Mouse (Mus musculus): ENCODE results near the gene Perp. TPM values are rescaled to one million over a fixed set of nuclear protein-coding genes. Genes with fewer than 3 reads are reported as not detected.

Perp gene
- polyA plus RNA-seq, 1 experiment from 2014 or later = 7.6 TPM

DNA sequence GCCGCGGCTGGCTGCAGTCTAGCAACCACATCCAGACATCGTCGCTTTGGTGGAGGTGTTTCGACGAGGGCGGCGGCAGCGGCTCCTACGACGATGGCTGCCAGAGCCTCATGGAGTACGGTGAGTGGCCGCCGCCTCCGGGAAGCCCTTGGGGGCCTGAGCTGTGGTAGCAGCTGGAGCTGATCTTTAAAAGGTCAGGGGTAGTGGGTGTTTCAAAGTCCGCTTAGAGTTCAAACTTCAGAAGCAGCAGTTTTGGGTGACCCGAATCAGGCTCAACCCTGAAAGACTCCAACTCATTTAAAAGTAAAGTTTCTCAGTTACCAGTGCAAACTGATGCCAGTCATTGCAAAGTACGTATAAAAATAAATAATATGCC lies 455 bp downstream of the Perp start:
- ATAC-seq (ENCODE audit: low FRiP score, low read depth) = no peak
- peaks cover 7% of the 10 kb centered on the region for H3K4me1 ChIP-seq
- peaks cover 28% of the 10 kb centered on the region for H3K27me3 ChIP-seq (replicated peaks)
- peak overlapping the region; percentile 49 for H3K9ac ChIP-seq
- no peak overlapping the region for H3K27ac ChIP-seq
- peak overlapping the region; percentile 51 for H3K4me3 ChIP-seq
- H3K36me3 ChIP-seq = no peaks in the 10 kb centered on the region
- H3K4me2 ChIP-seq (replicated peaks) = peak overlapping the region; percentile 97
- H3K9me3 ChIP-seq = no peaks in the 10 kb centered on the region
- WGBS = 6% methylated on average over 18 of the region's 18 CpGs

DNA sequence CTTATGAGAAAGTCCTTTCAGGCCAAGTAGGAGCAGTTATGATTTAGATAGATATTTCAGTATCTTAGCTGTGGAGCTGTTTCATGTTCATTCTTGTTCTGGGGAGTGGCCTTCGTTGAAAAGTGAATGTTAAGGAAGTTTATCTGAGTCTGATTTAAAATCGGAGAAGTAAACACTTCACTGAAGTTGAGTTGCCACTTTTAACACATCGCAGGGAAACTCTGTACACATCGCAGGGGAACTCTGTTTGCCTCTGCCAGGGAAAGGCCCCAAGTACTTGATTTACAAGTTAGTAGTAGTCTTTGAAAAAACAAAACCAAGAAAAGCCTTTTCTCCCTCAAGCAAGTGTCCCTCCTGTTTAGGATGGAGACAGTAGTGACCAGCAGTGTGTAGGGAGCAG lies 891 bp downstream of the Perp start:
- H3K4me3 ChIP-seq = no peak overlapping the region
- no peaks in the 10 kb centered on the region for H3K9me3 ChIP-seq
- ATAC-seq (ENCODE audit: low FRiP score, low read depth) = no peak
- H3K27ac ChIP-seq = no peak overlapping the region
- WGBS = 57% methylated on average over 4 of the region's 4 CpGs
- peaks cover 28% of the 10 kb centered on the region for H3K27me3 ChIP-seq (replicated peaks)
- no peak overlapping the region for H3K4me2 ChIP-seq (replicated peaks)
- H3K9ac ChIP-seq = no peak overlapping the region
- H3K36me3 ChIP-seq = no peaks in the 10 kb centered on the region
- H3K4me1 ChIP-seq = peaks cover 7% of the 10 kb centered on the region

DNA sequence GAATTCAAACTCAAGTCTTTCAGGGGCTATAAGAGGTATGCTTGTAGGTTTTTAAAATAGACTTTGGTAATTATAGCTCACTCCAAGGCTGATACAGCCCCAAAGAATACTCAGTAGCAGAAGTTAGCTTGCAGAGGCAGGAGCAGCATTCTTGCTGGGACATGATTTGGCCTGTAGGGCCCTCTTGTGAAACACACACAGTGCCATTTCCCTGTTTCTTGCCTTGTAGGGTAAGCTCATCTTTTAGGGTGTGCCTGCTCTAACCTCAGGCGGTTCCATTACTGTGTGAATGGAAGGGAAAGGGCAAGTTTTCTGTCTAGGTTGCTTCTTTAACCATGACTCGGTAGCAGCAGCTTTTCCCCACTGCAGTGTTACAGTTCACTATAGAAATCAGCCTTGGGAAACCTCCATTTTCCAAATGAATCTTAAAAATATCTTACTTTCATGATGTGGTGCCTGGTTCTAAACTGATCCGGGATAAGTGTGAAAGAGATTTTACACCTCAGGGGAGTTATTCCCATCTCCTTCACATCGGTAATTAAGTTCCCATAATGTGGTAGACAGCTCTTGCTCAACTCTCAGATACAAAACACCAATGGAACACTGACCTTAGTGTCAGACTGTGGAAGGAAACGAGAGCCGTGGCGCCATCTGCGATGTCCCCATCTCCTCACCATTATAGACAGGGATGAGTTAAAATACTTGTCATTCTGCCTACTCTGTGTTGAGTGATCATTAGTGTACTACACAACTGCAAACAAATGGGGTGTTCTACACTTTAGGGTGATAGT lies 1.8 kb downstream of the Perp start:
- Histone ChIP-seq H3K36me3 (no peaks in the 10 kb centered on the region), H3K9ac (no peak overlapping the region), H3K9me3 (no peaks in the 10 kb centered on the region), H3K4me2 (replicated peaks) (no peak overlapping the region), H3K4me1 (peaks cover 7% of the 10 kb centered on the region), H3K4me3 (no peak overlapping the region), H3K27ac (no peak overlapping the region), H3K27me3 (replicated peaks) (peaks cover 28% of the 10 kb centered on the region)
- WGBS = 80% methylated on average over 8 of the region's 8 CpGs
- no peak for ATAC-seq (ENCODE audit: low FRiP score, low read depth)

DNA sequence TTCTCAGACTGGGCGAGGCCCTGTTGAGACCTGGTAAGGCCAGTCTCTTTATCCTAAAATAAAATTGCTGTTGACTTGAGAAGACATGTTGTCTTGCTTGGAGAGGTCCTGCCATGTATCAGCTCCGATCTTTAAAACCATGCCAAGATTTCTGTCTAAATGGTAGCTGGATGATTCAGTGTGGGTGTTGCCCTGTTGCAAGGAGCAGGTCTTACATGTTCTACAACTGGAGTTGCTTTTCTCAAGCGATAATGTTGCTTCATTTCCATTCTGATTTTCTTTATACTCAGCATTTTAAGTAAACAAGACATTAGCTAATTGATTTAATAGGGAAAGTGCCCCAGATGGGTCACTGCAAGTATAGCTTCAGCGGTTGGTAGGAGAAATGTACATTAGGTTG lies 5.4 kb downstream of the Perp start:
- Histone ChIP-seq H3K4me3 (no peak overlapping the region), H3K9me3 (no peaks in the 10 kb centered on the region), H3K4me2 (replicated peaks) (no peak overlapping the region), H3K27ac (no peak overlapping the region), H3K27me3 (replicated peaks) (peaks cover 13% of the 10 kb centered on the region), H3K36me3 (no peaks in the 10 kb centered on the region), H3K9ac (no peak overlapping the region), H3K4me1 (peaks cover 2% of the 10 kb centered on the region)
- no peak for ATAC-seq (ENCODE audit: low FRiP score, low read depth)
- WGBS = 89% methylated on average over 4 of the region's 4 CpGs

DNA sequence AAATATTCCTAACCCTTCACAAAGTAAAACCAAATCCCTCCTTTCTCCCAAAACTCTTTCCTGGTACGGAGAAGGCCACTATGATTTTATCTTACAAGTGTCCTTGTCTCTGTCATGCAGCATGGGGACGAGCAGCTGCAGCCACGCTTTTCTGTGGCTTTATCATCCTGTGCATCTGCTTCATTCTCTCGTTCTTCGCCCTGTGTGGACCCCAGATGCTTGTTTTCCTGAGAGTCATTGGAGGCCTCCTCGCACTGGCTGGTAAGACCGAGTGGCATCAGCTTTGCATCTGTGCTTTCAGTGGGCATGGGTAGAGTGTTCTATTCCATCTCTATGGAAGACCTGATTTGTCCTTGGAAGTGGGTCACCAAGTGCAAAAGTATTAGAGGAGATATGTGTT lies 8.6 kb downstream of the Perp start:
- H3K36me3 ChIP-seq = no peaks in the 10 kb centered on the region
- no peak overlapping the region for H3K4me2 ChIP-seq (replicated peaks)
- no peak overlapping the region for H3K27ac ChIP-seq
- no peak overlapping the region for H3K4me3 ChIP-seq
- H3K9me3 ChIP-seq = no peaks in the 10 kb centered on the region
- no peak overlapping the region for H3K9ac ChIP-seq
- ATAC-seq (ENCODE audit: low FRiP score, low read depth) = no peak
- no peaks in the 10 kb centered on the region for H3K4me1 ChIP-seq
- 89% methylated on average over 7 of the region's 7 CpGs for WGBS
- H3K27me3 ChIP-seq (replicated peaks) = no peaks in the 10 kb centered on the region

DNA sequence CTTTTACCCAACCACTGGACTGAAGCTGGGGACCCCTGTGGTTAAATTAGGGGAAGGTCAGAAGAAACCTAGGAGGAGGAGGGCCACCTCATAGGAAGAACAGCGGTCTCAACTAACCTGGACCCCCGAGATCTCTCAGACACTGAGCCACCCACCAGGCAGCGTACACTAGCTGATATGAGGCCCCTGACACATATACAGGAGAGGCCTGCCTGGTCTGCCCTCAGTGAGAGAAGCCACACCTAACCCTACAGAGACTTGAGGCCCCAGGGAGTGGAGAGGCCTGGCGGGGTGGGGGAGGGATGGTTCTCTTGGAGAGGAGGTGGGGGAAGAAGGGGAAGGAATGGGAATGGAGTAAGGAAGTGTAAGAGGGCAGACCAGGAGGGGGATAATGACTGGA lies 12.4 kb downstream of the Perp start:
- Histone ChIP-seq H3K36me3 (no peaks in the 10 kb centered on the region), H3K9ac (no peak overlapping the region), H3K27me3 (replicated peaks) (no peaks in the 10 kb centered on the region), H3K4me2 (replicated peaks) (no peak overlapping the region), H3K9me3 (no peaks in the 10 kb centered on the region), H3K4me3 (no peak overlapping the region), H3K4me1 (no peaks in the 10 kb centered on the region), H3K27ac (no peak overlapping the region)
- ATAC-seq (ENCODE audit: low FRiP score, low read depth) = no peak
- WGBS = 67% methylated on average over 4 of the region's 4 CpGs

DNA sequence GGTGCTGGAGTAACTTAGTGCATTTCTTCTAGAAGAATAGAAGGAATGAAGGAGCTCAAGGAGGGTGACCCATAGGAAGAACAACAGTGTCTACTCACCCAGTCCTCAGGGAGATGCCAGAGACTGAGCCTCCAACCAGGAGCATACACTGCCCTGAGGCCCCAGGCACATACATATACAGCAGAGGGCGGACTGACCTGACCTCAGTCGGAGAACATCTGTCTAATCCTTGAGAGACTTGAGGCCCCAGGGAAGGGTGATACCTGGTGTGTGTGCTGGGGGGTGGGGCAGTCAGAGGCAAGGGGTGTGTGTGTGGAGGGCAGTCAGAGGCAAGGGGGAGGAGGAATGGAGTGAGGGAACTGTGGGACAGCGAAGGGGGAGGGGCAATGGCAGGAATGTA lies 14.8 kb downstream of the Perp start:
- 73% methylated on average over 3 of the region's 3 CpGs for WGBS
- Histone ChIP-seq H3K27me3 (replicated peaks) (no peaks in the 10 kb centered on the region), H3K4me3 (no peak overlapping the region), H3K9me3 (no peaks in the 10 kb centered on the region), H3K36me3 (no peaks in the 10 kb centered on the region), H3K9ac (no peak overlapping the region), H3K4me1 (no peaks in the 10 kb centered on the region), H3K4me2 (replicated peaks) (no peak overlapping the region), H3K27ac (no peak overlapping the region)
- 0 out of 2 replicates have a peak, but pooled peaks have one; percentile 29 for ATAC-seq (ENCODE audit: low FRiP score, low read depth)

DNA sequence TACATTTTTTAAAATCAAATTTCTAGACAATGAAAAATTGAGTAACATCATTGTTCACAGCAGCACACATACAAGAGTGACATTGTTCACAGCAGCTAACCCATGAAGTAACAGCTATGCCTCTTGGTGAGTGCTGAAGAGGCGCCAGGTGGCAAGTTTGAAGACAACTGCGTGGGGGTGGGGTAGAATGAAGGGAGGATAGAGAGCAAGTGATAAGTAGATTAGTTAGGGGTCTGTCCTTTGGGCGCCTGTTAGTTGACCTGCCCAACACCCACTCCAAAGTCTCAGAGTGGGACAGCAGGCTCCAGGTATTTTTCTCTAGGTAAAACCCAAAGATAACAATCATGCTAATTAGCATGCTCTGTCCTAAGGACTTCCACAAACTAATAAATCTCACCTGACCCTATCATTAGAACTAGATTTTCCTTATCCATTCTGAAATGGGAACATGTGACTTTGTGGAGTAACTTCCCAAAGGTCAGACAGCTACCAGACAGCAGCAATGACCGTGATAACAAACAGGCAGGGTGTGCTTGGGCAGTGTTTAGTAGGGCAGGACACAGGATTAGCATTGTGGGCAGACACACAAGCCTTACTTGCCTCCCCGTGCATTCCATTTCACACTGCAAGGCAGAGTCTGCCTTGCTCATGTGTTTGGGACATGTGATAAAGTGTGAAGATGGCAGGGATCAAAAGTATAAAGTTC lies 15.5 kb downstream of the Perp start:
- no peak for ATAC-seq (ENCODE audit: low FRiP score, low read depth)
- Histone ChIP-seq H3K27me3 (replicated peaks) (no peaks in the 10 kb centered on the region), H3K36me3 (no peaks in the 10 kb centered on the region), H3K27ac (no peak overlapping the region), H3K9ac (no peak overlapping the region), H3K4me3 (no peak overlapping the region), H3K9me3 (no peaks in the 10 kb centered on the region), H3K4me2 (replicated peaks) (no peak overlapping the region), H3K4me1 (no peaks in the 10 kb centered on the region)
- 80% methylated on average over 5 of the region's 5 CpGs for WGBS

DNA sequence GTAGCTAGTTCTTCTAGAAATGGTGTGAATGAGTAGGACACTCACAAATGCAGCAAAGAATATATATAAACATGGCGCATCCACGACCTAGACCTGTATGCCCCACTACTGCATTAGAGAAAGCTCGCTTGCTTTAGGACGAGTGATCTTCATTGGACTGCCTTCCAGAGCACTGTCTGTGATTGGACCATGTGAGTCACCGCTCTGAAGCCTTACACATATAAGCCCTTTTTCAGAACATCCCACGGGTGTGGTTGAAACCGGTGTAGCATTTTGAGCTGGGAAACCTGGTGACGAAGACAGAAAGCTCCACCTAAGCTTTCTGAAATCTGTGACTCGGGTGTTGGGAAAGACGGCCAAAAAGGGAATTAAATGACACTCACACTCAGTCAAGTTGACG lies 16.0 kb downstream of the Perp start:
- Histone ChIP-seq H3K27ac (no peak overlapping the region), H3K9me3 (no peaks in the 10 kb centered on the region), H3K27me3 (replicated peaks) (no peaks in the 10 kb centered on the region), H3K4me1 (no peaks in the 10 kb centered on the region), H3K36me3 (no peaks in the 10 kb centered on the region), H3K4me3 (no peak overlapping the region), H3K4me2 (replicated peaks) (no peak overlapping the region), H3K9ac (no peak overlapping the region)
- ATAC-seq (ENCODE audit: low FRiP score, low read depth) = no peak
- WGBS = 89% methylated on average over 11 of the region's 11 CpGs

DNA sequence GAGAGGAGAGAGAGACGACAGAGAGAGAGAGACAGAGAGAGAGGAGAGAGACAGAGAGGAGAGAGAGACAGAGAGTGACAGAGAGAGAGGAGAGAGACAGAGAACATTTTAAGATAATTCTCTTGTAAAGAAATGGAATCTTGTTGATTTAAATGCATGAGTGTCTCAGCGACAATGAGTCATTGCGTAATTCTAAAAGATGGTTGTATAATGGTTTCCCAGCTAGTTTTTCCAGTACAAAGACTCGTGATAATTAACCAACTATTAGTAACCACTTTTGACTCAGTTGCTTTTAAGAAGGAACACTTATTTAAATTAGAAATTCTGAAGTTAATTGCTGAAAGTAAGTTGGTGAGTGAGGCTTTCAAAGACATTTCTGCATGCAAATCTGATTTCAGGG lies 16.6 kb downstream of the Perp start:
- no peaks in the 10 kb centered on the region for H3K27me3 ChIP-seq (replicated peaks)
- H3K36me3 ChIP-seq = no peaks in the 10 kb centered on the region
- H3K27ac ChIP-seq = no peak overlapping the region
- WGBS = 85% methylated on average over 4 of the region's 4 CpGs
- no peak for ATAC-seq (ENCODE audit: low FRiP score, low read depth)
- no peak overlapping the region for H3K9ac ChIP-seq
- H3K4me3 ChIP-seq = no peak overlapping the region
- H3K4me1 ChIP-seq = no peaks in the 10 kb centered on the region
- no peaks in the 10 kb centered on the region for H3K9me3 ChIP-seq
- H3K4me2 ChIP-seq (replicated peaks) = no peak overlapping the region

DNA sequence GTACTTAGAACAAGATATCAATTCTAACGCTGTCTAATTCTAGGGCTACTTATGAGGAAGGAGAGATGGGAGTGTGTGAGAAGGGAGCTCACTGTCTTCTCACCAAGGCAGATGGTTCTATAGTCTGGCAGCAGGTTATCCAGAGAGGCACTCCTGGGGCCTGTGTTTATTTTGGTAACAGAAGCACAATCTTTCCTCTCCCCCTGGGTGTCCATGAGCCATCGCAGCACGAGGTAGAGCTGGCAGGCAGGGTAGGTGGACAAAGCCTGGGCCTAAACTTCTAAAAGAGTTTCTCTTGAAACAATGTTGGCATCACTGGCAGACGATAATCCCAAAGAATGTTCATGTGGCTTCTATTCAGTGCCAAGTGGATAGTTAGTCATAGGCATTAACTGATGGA lies 18.5 kb downstream of the Perp start:
- Histone ChIP-seq H3K4me1 (no peaks in the 10 kb centered on the region), H3K4me3 (no peak overlapping the region), H3K27ac (no peak overlapping the region), H3K9ac (no peak overlapping the region), H3K4me2 (replicated peaks) (no peak overlapping the region), H3K36me3 (no peaks in the 10 kb centered on the region), H3K27me3 (replicated peaks) (no peaks in the 10 kb centered on the region), H3K9me3 (no peaks in the 10 kb centered on the region)
- no peak for ATAC-seq (ENCODE audit: low FRiP score, low read depth)
- 81% methylated on average over 4 of the region's 4 CpGs for WGBS

DNA sequence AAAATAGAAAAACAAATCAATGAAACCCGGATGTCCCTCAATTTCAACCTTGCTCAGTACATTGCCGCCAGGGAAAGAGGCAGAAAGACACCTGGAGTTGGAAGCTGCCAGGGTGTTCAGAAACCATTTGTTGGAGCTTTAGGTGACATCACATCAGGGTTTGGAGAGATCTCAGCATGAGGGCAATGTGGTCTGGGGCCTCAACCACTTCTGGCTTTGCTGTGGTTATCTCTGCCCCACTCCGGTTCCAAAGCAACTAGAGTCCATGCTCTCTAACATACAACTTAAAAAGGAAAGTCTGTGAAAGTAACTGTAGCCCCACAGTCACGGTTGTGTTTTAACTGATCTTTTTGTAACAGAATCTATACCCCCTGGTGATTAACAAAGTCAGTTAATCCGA lies 19.9 kb downstream of the Perp start:
- WGBS = 63% methylated on average over 5 of the region's 5 CpGs
- H3K36me3 ChIP-seq = no peaks in the 10 kb centered on the region
- no peaks in the 10 kb centered on the region for H3K27me3 ChIP-seq (replicated peaks)

DNA sequence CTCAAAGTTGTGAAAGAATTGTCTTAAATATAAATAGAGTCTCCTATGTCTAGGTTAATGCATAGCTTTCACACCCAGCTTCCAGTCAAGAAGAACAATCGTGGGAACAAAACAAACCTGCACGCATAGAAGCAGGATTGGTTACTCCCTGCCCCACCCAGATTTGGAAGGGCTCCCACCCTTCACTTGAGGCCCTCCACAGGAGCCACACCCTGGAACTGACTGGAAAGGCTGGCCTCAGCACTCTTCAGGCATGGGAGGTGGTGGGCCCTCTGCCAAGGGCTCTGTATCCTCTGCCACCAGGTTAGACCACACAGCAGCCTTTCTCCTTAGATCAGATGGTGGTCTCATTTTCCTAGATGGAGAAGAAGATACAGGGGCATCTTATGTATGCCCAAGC lies 26.2 kb downstream of the Perp start:
- Histone ChIP-seq H3K9me3 (no peaks in the 10 kb centered on the region), H3K9ac (no peak overlapping the region), H3K36me3 (no peaks in the 10 kb centered on the region), H3K27ac (no peak overlapping the region), H3K4me2 (replicated peaks) (no peak overlapping the region), H3K4me1 (no peaks in the 10 kb centered on the region), H3K4me3 (no peak overlapping the region), H3K27me3 (replicated peaks) (no peaks in the 10 kb centered on the region)
- no peak for ATAC-seq (ENCODE audit: low FRiP score, low read depth)
- WGBS = 78% methylated on average over 2 of the region's 2 CpGs

More for the DNA sequence above, 19.9 kb downstream of the Perp start:
- H3K27ac ChIP-seq = no peak overlapping the region
- no peaks in the 10 kb centered on the region for H3K4me1 ChIP-seq
- no peak for ATAC-seq (ENCODE audit: low FRiP score, low read depth)
- no peaks in the 10 kb centered on the region for H3K9me3 ChIP-seq
- H3K4me3 ChIP-seq = no peak overlapping the region
- H3K9ac ChIP-seq = no peak overlapping the region
- H3K4me2 ChIP-seq (replicated peaks) = no peak overlapping the region
